Mouse (Mus musculus): Measurements from ENCODE around the gene Plpp2. TPM values are rescaled to one million over a fixed set of nuclear protein-coding genes. Genes with fewer than 3 reads are reported as not detected.

Gene Plpp2
- polyA plus RNA-seq, 1 experiment, result 2.6 TPM

DNA sequence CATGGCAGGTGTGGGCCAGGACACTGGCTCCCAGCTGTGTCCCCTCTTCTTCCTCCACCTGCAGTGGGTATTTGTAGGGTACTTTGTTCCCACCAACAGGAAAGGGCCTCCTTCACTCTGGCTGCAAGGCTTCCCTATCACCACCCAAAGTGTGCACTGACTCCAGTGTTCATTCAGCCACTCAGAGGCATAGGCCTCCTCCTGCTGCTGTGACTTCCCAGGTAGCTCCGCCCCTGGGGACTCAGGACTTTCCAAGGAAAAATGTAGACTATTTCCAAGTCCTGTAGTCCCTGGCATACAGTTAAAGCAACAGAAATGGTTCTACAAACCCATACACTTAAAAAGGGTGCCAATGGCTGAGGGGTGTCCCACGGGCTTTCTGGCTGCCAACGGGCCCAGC, 918 bp downstream of the Plpp2 start:
- H3K4me1 ChIP-seq (ENCODE audit: control insufficient read depth, insufficient read depth, low read length), result no peaks in the 10 kb centered on the region; the same call in none of the 2 replicates
- peak overlapping the region; percentile 68 for H3K4me3 ChIP-seq (replicated peaks; ENCODE audit: control insufficient read depth, low read depth, low read length)
- WGBS, result 45% methylated on average over 3 of the region's 3 CpGs
- TF ChIP-seq CTCF (IDR thresholded peaks at IDR 0.05; ENCODE audit: control insufficient read depth, insufficient read depth, low read length) (no peak), POLR2A (IDR thresholded peaks at IDR 0.05; ENCODE audit: borderline replicate concordance, control insufficient read depth, low read depth, low read length) (no peak)
- no peak overlapping the region for H3K27ac ChIP-seq (ENCODE audit: control insufficient read depth, insufficient read depth, low read depth, low read length, poor library complexity)

DNA sequence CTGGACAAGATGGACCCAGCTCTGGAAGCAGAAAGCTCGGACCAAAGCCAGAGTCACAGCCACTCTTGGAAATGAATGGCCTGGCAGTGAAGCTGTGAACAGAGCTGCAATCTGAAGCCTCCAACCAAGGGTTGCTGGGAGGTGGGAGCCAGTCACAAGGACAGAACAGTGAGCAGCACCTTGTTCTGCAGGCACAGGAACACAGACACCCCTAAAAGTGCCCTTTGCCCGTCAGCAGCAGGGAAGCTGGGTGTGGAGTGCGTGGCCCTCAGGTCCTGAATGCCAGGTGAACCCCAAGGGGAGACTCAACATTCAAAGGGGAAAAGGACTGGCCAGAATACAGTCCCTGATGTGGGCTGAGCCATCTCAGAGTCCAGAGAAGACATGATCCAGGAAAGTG, 2.0 kb downstream of the Plpp2 start:
- Histone ChIP-seq H3K27ac (ENCODE audit: control insufficient read depth, insufficient read depth, low read depth, low read length, poor library complexity) (no peak overlapping the region), H3K4me3 (replicated peaks; ENCODE audit: control insufficient read depth, low read depth, low read length) (no peak overlapping the region), H3K4me1 (ENCODE audit: control insufficient read depth, insufficient read depth, low read length) (no peaks in the 10 kb centered on the region; the same call in none of the 2 replicates)
- TF ChIP-seq CTCF (IDR thresholded peaks at IDR 0.05; ENCODE audit: control insufficient read depth, insufficient read depth, low read length), result no peak
- no peak for TF ChIP-seq POLR2A (IDR thresholded peaks at IDR 0.05; ENCODE audit: borderline replicate concordance, control insufficient read depth, low read depth, low read length)
- WGBS, result 76% methylated on average over 3 of the region's 3 CpGs

DNA sequence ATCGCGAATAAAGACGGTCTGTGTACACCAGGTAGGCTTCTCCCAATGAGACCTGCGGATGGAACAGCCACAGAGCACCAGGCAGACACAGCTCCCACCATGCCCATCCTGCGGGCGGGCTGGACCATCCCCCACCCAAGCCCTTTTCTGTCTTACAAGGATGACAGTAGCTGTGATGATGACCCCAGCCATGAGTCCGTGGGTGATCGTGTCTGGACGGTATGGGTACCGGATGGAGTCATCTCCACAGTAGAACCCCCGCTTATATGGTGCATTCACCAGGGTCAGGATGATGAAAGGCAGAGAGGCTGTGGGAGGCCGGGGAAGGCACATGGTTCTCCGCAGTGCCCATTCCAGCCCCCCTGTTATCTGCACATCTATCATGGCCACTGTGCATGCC, 2.9 kb downstream of the Plpp2 start:
- 87% methylated on average over 13 of the region's 13 CpGs for WGBS
- Histone ChIP-seq H3K4me1 (ENCODE audit: control insufficient read depth, insufficient read depth, low read length) (no peaks in the 10 kb centered on the region; the same call in none of the 2 replicates), H3K4me3 (replicated peaks; ENCODE audit: control insufficient read depth, low read depth, low read length) (no peak overlapping the region), H3K27ac (ENCODE audit: control insufficient read depth, insufficient read depth, low read depth, low read length, poor library complexity) (no peak overlapping the region)
- TF ChIP-seq CTCF (IDR thresholded peaks at IDR 0.05; ENCODE audit: control insufficient read depth, insufficient read depth, low read length), result no peak
- TF ChIP-seq POLR2A (IDR thresholded peaks at IDR 0.05; ENCODE audit: borderline replicate concordance, control insufficient read depth, low read depth, low read length), result no peak

DNA sequence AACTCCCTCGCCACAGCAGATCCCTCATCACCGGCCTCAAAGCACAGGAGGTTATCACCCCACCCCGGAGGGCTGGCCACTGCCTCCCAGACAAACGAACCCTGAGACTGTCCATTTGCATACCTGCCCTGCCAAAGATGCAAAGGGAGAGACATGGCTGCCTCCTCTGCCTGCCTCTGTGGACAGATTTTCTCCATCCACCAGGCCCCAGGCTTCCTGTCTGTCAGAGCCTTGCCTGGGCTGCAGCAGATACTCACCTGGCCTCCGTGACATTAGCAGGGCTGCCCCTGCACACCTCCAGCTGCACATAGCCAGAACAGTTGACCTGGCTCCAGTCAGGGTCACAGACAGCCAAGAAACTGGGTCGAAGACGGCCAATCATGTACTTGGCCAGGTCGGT, 3.4 kb downstream of the Plpp2 start:
- 77% methylated on average over 8 of the region's 8 CpGs for WGBS
- TF ChIP-seq CTCF (IDR thresholded peaks at IDR 0.05; ENCODE audit: control insufficient read depth, insufficient read depth, low read length), result no peak
- H3K4me3 ChIP-seq (replicated peaks; ENCODE audit: control insufficient read depth, low read depth, low read length), result no peak overlapping the region
- no peak overlapping the region for H3K27ac ChIP-seq (ENCODE audit: control insufficient read depth, insufficient read depth, low read depth, low read length, poor library complexity)
- no peaks in the 10 kb centered on the region; the same call in none of the 2 replicates for H3K4me1 ChIP-seq (ENCODE audit: control insufficient read depth, insufficient read depth, low read length)

DNA sequence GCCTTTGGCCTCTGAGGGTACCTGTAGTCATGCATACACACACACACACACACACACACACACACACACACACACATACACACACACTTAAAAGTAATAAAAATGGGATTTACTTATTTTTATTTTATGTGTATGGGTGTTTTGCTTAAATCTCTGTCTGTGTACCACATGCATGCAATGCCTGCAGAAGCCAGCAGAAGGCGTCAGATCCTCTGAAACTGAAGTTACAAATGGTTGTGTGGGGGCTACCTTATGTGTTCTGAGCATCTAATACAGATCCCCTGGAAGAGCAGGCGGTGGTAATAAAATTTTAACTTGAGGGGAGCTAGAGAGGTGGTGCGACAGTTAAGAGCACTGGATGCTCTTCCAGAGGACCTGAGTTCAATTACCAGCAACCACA, 5.5 kb downstream of the Plpp2 start:
- Histone ChIP-seq H3K4me1 (ENCODE audit: control insufficient read depth, insufficient read depth, low read length) (no peaks in the 10 kb centered on the region; the same call in 1 of the 2 replicates), H3K4me3 (replicated peaks; ENCODE audit: control insufficient read depth, low read depth, low read length) (no peak overlapping the region), H3K27ac (ENCODE audit: control insufficient read depth, insufficient read depth, low read depth, low read length, poor library complexity) (no peak overlapping the region)
- 76% methylated on average over 3 of the region's 3 CpGs for WGBS
- TF ChIP-seq POLR2A (IDR thresholded peaks at IDR 0.05; ENCODE audit: borderline replicate concordance, control insufficient read depth, low read depth, low read length) (no peak), CTCF (IDR thresholded peaks at IDR 0.05; ENCODE audit: control insufficient read depth, insufficient read depth, low read length) (no peak)

DNA sequence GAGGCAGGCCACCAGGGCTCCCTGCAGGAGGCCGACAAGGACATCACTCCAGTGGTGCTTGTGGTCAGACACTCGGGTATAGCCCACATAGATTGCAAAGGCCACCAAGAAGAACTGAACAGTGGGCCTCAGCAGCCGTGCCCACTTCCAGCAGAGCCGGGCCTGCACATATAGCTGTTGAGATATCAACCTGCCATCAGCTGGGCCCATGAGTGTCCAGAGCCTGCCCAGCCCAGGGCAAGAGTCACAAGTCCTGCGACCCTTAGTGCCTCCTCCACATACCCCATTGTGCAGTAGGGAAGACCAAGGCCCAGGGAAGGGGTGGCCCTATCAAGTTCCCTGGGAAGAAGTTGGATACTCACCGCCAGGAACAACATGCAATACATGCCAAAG, 6.1 kb downstream of the Plpp2 start:
- no peak overlapping the region for H3K27ac ChIP-seq (ENCODE audit: control insufficient read depth, insufficient read depth, low read depth, low read length, poor library complexity)
- WGBS, result 77% methylated on average over 6 of the region's 6 CpGs
- H3K4me3 ChIP-seq (replicated peaks; ENCODE audit: control insufficient read depth, low read depth, low read length), result no peak overlapping the region
- H3K4me1 ChIP-seq (ENCODE audit: control insufficient read depth, insufficient read depth, low read length), result no peaks in the 10 kb centered on the region
- no peak for TF ChIP-seq CTCF (IDR thresholded peaks at IDR 0.05; ENCODE audit: control insufficient read depth, insufficient read depth, low read length)
- no peak for TF ChIP-seq POLR2A (IDR thresholded peaks at IDR 0.05; ENCODE audit: borderline replicate concordance, control insufficient read depth, low read depth, low read length)

DNA sequence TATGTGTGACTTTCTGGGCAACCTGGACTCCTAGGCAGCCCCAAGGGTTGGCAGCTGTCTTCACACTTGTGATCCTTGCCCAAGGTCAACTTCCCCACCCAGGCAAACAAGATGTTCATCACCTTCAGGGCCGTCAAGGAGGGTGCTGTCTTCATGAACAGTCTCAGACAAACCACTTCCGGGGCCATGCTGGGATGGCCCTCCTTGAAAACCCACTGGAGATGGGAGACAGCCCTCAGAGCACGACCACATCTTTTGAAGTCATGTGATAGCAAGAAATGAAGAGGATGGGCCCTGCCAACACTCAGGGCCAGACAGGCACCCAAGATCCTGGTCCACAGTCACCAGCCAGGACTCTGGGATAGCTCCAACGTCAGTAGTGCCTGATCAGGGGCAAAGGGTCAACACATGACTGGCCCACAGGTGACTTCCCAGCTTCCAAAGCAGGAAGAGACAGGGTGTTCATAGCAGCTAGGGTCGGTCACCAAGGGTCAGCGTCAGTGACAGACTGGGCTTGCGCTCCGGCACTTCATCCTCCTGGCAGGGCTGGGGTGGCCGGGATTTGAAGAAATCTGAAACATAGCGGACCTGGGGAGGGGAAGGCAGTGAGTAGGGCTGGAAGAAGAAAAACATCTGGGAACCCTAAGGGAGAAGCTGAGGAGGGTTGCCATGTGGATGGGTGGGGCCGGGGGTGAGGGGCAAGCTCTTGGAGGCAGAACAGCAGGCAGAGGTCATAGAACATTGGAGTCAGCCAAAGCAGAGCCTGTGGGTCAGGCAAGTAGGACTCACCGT, 6.7 kb downstream of the Plpp2 start:
- 81% methylated on average over 12 of the region's 12 CpGs for WGBS
- TF ChIP-seq POLR2A (IDR thresholded peaks at IDR 0.05; ENCODE audit: borderline replicate concordance, control insufficient read depth, low read depth, low read length) (no peak), CTCF (IDR thresholded peaks at IDR 0.05; ENCODE audit: control insufficient read depth, insufficient read depth, low read length) (no peak)
- Histone ChIP-seq H3K4me1 (ENCODE audit: control insufficient read depth, insufficient read depth, low read length) (no peaks in the 10 kb centered on the region), H3K27ac (ENCODE audit: control insufficient read depth, insufficient read depth, low read depth, low read length, poor library complexity) (no peak overlapping the region), H3K4me3 (replicated peaks; ENCODE audit: control insufficient read depth, low read depth, low read length) (no peak overlapping the region)

DNA sequence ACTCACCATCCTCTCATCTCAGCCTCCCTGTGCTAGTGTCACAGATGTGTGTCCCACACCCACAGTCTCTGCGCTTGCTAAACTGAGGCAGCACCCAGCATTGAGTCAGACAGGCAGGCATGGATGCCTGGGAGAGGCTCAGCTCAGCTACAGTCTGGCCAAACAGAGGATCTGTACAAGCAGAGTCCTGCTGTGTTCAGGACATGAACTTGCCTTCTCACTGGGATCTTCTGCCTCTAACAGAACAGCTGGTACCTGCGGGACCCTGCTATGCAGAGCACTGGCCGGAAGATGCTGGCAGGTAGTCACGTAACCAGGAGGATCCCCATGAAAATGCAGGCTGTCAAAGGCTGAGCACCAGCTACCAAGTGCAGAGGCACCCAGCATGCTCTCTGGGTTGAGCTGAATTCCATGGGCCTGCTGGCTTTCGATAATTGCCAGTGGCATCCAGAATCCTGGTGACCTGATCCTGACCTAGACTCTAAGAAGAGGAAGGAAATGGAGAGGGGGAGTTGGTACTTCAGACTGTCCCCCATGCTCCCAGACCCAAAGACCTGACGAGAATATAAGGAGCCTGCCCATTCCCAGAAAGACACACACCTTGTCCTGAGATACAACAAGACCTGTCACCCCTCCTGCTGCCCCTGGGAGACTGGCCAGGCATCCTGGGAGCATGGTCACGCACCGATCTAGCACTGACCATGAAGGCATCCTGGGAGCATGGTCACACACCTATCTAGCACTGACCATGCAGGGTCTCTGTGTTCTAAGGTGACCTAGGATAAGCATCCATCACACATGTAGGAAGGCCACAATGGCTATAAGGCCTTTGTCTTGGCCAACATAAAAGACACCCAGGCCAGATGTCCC, 7.9 kb downstream of the Plpp2 start:
- Histone ChIP-seq H3K4me1 (ENCODE audit: control insufficient read depth, insufficient read depth, low read length) (no peaks in the 10 kb centered on the region), H3K27ac (ENCODE audit: control insufficient read depth, insufficient read depth, low read depth, low read length, poor library complexity) (no peak overlapping the region), H3K4me3 (replicated peaks; ENCODE audit: control insufficient read depth, low read depth, low read length) (no peak overlapping the region)
- no peak for TF ChIP-seq POLR2A (IDR thresholded peaks at IDR 0.05; ENCODE audit: borderline replicate concordance, control insufficient read depth, low read depth, low read length)
- 82% methylated on average over 8 of the region's 8 CpGs for WGBS

All from bone marrow, adult 2 months (tissue).